Mouse (Mus musculus) CD4-positive, CD25-positive, alpha-beta regulatory T cell, adult 4 months (primary cell): ENCODE data around the gene Gramd4. TPM values are rescaled to one million over a fixed set of nuclear protein-coding genes. Genes with fewer than 3 reads are reported as not detected.

Experiments
- ATAC-seq: one replicate; pipeline ENCODE4 v1.8.0; 2017
- polyA plus RNA-seq, 2 experiments: library from polyadenylated mRNA; unstranded; fragments of 100-300 nt; shearing (Covaris generic); gene quantifications; one replicate each; pipeline ENCODE4 v1.2.1; 2017

Gramd4 gene
- polyA plus RNA-seq, 2 experiments from 2014 or later = 25.3 to 25.7 TPM

- ATAC-seq = no peak
These were observed 13.7 kb downstream of the Gramd4 start for GRCm38 (mm10) chr15:86071166-86071565.

- ATAC-seq = no peak
These were observed 16.9 kb downstream of the Gramd4 start for GRCm38 (mm10) chr15:86074171-86074937.

GRCm38 (mm10) chr15:86075305-86076047, 18.0 kb downstream of the Gramd4 start:
- ATAC-seq = no peak

- ATAC-seq = no peak
These were observed 18.5 kb downstream of the Gramd4 start for GRCm38 (mm10) chr15:86076048-86076315.

- peak; percentile 66 for ATAC-seq
These were observed 18.9 kb downstream of the Gramd4 start for GRCm38 (mm10) chr15:86076378-86076777.

- ATAC-seq = no peak
These were observed 20.4 kb downstream of the Gramd4 start for GRCm38 (mm10) chr15:86077934-86078333.

DNA sequence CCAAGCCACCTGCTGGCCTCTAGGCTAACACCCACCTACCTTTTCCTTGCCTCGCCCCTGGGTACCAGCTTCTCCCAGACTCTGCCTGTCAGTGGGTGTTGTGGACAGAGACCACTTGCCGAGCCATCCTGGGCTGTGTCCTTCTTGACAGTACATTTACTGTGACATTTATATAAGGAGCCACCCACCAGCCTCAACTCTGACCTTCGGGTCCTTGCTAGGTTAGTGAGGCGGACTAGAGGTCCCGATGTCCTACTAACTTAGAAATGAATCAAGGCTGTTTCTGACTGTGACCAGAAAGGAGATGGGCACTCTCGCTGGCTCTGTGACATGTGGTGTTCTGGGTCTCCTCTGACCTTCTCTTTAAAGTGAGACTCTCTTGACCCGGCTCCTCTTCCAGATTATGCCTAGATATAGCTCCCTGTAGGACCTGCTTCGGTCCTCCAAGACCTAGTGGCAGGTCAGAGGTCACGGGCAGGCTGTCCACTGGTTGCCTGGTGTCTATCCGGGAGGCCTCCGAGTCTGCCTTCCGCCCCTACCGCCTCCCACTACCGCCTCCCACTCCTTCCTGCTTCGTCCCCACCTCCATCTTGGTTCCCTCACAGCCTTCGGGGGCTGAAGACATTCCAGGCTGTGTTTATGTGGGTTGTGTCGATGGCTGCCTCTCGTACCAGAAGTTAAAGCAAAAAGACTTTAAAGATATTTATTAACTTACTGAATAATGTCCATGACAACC, 21.2 kb downstream of the Gramd4 start:
- ATAC-seq = no peak

- no peak for ATAC-seq
These were observed 22.0 kb downstream of the Gramd4 start for GRCm38 (mm10) chr15:86079467-86079866.

GRCm38 (mm10) chr15:86079876-86080275, 22.4 kb downstream of the Gramd4 start:
- ATAC-seq = no peak

- ATAC-seq = no peak
These were observed 22.9 kb downstream of the Gramd4 start for GRCm38 (mm10) chr15:86080408-86080807.

DNA sequence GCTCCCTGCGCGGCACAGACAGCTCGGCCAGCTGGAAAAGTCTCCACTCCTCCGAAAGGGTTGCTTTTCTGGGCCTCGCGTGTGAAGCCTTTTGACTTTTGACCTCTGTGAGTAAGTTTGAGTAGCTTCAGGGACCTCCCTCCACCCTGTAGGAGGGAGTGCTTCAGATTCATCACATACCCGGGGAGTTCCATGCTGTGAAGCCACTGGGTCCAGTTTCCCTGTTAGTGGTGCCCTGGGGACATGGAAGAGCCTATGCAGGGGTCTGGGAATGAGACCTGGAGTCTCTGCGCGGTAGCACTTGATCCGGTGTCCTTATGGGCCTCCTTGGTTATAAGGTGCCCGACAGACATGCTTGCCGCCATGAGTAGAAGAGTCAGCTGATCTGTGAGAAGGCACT, 24.2 kb downstream of the Gramd4 start:
- ATAC-seq = no peak

DNA sequence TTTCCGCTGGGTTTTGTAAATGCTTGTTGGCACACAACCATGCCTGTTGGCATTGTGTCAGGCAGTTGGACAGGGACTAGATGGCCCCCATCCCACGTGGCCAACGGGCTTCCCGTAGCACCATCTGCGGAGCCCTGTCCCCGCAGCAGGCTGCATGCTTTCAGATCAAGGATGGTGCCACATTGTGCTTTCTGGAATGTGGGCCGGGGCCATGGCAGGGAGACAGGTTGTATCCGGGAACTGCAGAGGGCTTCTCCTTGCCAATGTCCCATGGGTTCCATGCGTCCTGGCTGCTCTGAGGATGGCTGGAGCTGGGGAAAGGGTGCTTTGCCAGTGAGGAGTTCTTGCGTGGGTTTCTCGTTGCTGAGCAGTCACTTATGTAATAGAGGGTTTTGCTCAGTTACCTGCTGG, 25.1 kb downstream of the Gramd4 start:
- ATAC-seq = no peak

- no peak for ATAC-seq
These were observed 25.8 kb downstream of the Gramd4 start for GRCm38 (mm10) chr15:86083261-86083741.

DNA sequence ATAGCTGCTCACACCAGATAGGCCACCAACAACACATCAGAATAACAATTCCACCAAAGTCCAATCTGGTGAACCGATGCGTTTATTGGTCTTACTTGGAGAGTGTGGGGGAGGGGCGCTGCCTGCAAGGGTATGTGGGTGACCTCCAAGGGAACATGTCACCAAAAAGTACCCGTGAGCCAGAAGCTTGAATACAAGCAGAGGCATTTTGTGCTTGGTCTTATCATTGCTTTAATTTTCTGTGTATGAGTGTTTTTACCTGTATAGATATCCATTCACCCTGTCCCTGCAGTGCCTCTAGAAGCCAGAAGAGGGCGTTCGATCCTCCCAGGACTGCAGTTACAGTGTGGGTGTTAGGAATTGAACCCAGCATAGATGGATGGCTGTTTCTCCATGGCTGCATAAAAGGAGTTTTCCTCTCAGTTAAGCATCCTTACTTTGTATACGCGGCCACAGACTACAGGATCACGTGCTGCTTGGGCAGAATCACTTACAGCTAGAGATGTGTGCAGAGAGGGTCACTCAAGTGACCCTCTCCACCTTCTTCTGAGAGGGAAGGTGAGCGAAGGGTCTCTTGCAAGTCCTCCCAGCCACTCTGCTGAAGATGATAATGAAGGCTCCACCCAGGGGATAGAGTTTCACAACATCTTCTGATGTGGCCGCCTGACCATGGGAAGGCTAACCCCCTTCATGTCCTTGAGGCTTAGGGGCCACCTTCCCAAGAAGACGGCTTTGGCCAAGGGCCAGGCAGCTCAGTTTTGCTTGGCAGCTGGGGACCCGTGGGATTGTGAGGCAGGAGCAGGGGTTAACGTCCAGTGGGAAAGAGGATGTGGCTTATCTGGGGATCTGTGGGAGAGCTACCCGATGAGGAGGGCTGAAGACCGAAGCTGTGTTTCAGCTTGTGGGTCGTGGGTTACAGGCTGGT, 28.1 kb downstream of the Gramd4 start:
- ATAC-seq = peak; percentile 49

DNA sequence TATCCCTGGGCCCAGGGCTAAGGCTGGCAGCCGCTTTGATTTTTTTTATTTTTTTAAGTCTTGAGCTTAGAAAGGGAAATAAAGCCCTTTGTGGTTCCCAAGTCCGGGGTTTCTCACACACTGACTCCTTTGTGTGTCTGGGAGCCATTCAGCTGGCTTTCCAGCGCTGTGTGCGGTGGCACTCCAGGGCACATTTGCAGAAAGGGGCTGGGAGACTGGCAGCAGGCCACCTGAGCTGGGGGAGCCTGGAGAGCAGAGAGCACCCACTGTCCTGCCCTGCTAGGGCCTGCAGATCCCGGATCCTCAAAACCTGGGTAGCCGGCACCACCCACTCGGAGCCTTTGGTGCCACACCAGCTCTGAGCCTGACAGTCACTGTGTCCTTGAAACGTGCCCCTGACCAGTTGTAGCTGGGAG, 28.8 kb downstream of the Gramd4 start:
- no peak for ATAC-seq

DNA sequence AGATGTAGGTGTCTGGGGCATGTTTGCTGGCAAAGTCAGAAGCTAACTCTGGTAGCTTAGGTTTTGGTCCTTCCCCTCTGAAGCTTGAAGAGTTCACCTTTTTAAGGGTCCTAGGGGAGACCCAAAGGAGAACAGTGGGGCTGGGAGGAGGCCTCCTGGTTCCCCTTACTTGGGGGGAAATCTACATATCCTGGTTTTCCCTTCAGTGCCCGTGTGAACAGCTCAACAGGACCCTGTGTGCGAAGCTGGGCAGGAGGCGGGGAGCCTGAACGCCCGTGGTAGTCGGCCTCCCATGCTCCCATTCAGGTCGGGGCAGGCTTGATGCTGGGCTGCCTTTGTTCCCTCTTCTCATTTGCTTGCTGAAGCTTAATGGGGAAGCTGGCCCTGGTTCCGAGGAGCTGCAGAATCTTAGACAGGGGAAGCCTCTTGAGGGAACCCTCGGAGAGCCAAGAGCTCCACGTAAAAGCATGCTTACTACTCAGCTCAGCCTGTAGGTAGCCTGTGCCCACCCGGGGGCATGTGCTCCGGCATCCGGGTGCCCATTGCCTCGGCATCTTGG, 30.2 kb downstream of the Gramd4 start:
- no peak for ATAC-seq

DNA sequence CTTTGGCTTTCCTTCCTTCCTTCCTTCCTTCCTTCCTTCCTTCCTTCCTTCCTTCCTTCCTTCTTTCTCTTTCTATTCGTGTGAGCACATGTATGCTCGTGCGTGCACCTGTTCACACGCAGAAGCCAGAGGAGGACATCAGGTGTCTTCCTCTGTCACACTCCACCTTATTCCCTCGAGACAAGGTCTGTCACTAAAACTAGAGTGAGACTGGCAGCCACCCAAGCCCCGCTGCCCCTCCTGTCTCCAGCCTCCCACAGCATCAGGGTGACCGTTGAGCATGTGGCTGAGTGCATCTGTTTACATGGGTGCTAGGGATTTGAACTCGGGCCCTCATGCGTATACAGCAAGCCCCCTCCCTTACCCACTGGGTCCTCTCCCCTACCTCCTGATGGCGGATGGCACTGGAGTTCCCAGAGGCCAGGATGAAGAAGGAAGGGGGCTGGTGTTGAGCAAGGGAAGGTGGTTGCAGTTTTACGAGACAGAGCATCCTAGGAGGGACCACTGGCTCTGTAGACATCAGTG, 30.8 kb downstream of the Gramd4 start:
- no peak for ATAC-seq

DNA sequence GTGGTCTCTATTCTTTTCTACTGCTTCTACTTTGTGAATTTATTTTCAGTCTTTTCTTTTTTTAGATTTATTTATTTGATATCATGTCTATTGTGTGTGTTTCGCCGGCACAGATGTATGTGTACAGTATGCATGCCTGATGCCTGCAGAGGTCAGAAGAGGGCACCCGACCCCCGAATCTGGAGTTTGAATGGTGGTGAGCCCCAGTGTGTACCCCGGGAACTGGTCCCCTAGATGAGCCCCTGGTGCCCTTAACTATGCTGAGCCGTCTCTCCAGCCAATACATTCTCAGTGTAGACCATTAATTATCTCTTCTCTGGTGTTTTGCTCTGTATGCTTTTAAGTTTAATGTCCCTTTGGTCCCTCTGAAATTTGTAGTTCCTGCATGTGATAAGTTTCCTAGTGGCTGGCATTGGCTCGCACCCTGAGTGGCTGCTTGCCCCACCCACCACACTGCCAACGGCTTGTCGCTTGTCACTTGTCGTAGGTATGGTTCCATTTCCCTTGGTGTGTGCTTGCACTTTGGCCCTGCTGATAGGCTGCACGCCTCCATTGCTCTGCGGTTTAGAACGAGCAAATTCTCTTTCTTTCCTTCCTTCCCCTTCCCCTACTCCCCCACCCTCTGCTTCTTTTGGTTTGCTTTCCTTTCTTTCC, 31.7 kb downstream of the Gramd4 start:
- ATAC-seq = no peak

DNA sequence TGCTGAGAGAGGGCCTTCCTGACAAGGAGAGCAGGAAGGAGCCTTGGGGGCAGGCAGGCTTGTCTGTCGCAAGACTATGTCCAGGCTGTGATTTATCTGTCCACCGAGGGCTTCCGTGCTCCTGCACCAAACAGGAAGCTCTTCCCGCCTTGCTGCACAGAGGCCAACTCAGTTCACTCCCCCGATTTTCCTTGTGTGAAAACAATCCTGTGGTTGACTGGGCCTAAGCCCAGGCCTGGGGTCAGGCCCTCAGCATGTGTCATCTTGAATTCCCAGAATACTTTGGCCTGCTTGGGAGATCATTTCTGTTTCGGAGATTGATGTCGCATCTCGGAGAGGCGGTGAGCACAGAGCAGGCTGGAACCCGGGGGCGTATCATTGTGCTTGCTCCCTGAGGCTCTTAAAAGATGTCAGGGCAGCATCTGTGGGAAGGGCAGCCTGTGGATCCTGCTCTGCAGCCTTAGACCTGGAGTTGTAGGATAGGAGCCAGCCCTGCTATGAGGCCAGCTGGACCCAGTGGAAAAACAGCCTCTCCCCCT, 32.6 kb downstream of the Gramd4 start:
- ATAC-seq = no peak

DNA sequence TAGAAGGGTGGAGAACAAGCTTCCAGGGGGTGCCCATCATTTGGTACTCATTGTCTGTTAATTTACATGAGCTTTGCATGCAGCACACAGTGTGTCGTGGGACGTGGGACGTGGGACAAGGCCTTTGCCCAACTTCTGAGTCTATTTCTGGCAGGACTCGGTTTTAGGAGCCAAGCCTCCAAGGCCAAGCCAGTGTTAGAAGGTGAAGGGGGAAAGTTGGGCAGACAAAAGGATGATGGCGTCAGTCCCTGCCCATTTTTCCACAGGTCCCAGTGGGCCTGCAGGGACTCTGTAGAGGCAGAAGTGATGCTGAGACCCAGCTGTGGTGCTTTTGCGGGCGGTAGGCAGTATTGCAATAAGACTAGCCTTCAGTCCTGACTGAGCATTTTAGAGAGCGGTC, 33.1 kb downstream of the Gramd4 start:
- ATAC-seq = no peak
